Mouse (Mus musculus): ENCODE measurements around the gene Ahsa2.
"Not testable (repeated sequence)": the region's sequence is repeated elsewhere in the genome, so short reads cannot be mapped to it uniquely, and the experiment has no call there.

Gene Ahsa2

DNA sequence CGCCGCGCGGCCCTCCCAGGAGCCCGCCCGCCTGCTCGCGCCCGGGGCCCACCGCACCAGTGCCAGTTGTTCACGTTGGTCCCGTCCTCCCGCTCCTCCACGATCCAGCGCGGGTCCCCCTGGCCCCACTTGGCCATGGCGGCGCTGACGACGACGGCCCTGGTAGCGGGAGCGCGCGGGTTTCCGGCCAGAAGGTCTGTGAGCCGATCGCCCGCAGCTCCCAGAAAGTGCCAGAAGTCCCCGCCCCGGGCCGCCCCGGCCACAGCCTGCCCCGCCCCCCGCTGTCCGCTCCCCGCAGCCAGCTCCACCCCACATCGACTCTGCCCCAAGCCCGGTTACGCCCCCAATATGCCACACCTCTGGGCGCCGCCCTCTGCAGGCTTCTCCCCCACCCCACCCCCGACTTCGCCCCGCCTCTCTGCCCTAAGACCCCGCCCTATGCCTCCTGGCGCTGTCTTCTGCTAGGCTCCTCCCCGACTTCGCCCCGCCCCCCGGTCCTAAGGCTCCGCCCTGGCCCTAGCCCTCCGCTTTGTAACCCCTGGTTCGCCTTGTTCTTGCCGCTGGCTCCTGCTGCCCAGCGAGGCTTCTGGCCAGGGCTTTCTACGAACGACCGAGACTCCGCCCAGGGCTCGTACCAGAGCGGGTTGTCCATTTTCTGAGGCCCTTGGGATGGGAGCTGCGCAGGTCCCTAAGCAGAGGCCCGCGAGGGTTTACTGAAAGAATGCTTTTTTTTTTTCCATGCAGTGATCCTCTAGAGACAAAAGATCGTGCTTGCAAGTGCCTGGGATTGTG is at the start of gene Ahsa2:
Ahsa2 (minus strand) TSS at position 313 of the 792 bp plus-strand sequence.
- in situ Hi-C loops (cut with MboI, MseI) = loop anchor here (5.0 to 10.0 kb wide), 2 partner anchors 387 to 491 kb away; partner anchors contain the start of gene Fam161a

- in situ Hi-C loops (cut with MboI, MseI) = no loop called here
These were observed 39.6 kb upstream of the Ahsa2 start for GRCm38 (mm10) chr11:23537446-23537845.

DNA sequence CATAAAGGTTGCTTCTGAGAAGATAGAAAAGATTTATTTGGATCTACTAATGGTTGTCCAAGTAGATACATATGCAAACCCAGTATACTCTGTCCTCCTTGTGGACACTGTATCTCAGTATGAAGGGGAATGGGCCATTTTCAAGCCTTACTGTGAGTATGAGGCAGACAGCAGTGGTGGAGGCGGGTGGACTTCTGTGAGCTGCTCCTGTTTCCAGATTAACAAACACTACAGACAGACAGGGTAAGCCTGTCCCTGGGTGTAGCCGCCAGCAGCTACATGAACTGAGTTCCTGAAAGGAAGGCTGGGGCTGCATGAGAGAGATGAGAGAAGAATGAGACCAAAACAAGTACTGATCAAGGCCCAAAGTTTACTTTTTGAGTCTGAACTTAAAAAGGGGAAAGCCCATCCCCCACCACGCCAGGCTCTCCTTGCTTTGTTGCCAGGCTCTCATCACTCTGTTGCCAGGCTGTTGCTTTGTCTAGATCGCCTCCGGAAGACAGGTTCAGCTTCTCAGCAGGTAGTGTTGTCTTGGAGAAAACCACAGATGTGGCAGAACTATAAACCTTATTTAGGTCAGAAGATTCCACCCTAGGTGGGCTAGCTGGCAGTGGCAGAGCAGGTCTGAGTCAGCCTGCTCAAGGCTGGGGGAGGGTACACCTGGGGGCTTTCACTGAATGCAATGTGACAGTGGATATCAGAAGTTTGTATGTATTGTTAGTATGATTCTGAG is 22.8 kb upstream of the Ahsa2 start, which contains the start of gene 1700093K21Rik:
1700093K21Rik (minus strand) TSS at position 683 of the 733 bp plus-strand sequence.
- in situ Hi-C loops (cut with MboI, MseI) = no loop called here

GRCm38 (mm10) chr11:23518981-23519380 is 21.2 kb upstream of the Ahsa2 start:
- in situ Hi-C loops (cut with MboI, MseI) = no loop called here

DNA sequence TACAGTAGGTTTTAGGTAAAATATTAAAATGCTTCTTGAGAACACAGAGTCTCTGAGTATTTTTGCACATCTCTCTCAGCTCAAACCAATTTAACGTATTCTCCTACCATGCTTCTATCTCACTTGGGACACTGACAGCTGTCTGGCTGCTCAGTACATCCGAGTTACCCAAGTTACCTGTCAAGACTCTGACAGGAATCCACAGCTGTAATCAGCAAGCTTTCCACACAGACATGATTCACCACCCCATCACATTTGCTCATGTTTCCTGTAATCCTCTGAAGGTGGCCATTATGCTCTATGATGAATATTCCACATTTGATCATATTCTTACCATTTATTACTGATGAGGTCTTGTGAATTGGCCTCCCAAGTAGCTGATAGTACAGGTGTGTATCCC is 17.5 kb upstream of the Ahsa2 start:
- in situ Hi-C loops (cut with MboI, MseI) = no loop called here

DNA sequence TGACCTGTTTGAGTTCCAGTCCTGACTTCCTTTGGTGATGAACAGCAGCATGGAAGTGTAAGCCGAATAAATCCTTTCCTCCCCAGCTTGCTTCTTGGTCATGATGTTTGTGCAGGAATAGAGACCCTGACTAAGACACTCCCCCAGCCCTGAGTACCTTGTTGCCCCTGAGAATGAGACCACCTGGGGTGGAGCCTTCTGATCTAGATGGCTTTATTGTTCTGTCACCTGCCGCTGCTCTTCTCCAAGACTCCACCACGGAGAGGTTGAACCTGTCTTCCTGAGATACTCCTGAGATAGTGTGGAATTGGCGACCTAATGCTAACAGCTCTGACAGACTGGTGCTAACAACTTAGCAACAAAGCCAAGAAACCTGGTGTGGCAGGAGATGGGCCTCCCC is 17.0 kb upstream of the Ahsa2 start:
- in situ Hi-C loops (cut with MboI, MseI) = not testable (repeated sequence)

GRCm38 (mm10) chr11:23504801-23505200 is 7.0 kb upstream of the Ahsa2 start:
- in situ Hi-C loops (cut with MboI, MseI) = not testable (repeated sequence)

GRCm38 (mm10) chr11:23498609-23499008 is 779 bp upstream of the Ahsa2 start:
- in situ Hi-C loops (cut with MboI, MseI) = loop anchor here (5.0 to 10.0 kb wide), 2 partner anchors 386 to 491 kb away; partner anchors contain the start of gene Fam161a

- in situ Hi-C loops (cut with MboI, MseI) = loop anchor here (5.0 to 10.0 kb wide), 2 partner anchors 387 to 490 kb away; partner anchors contain the start of gene Fam161a
These were observed 504 bp downstream of the Ahsa2 start for GRCm38 (mm10) chr11:23497335-23497717.

DNA sequence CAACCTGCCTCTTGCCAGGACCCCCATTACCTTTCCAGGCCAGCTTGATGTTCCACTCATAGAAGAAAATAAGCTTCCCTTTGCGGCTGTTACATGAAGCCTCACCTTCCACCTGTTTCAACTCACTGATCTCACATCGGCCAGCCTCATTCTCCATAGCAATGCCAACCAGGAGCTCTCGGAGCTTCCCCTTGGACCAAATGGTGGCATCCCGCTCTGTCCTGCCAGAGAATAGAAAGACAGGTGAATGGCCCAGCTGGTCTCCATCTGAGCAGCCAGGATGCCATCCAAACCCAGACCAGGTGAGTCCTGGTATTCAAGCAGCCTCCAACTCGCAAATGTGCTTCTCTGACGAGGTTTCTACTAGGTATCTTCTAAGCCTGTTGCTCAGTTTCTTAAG is 1.2 kb downstream of the Ahsa2 start:
- in situ Hi-C loops (cut with MboI, MseI) = loop anchor here (5.0 to 10.0 kb wide), 2 partner anchors 388 to 489 kb away; partner anchors contain the start of gene Fam161a

GRCm38 (mm10) chr11:23495231-23495630 is 2.6 kb downstream of the Ahsa2 start:
- in situ Hi-C loops (cut with MboI, MseI) = loop anchor here (5.0 to 10.0 kb wide), 2 partner anchors 390 to 488 kb away; partner anchors contain the start of gene Fam161a

DNA sequence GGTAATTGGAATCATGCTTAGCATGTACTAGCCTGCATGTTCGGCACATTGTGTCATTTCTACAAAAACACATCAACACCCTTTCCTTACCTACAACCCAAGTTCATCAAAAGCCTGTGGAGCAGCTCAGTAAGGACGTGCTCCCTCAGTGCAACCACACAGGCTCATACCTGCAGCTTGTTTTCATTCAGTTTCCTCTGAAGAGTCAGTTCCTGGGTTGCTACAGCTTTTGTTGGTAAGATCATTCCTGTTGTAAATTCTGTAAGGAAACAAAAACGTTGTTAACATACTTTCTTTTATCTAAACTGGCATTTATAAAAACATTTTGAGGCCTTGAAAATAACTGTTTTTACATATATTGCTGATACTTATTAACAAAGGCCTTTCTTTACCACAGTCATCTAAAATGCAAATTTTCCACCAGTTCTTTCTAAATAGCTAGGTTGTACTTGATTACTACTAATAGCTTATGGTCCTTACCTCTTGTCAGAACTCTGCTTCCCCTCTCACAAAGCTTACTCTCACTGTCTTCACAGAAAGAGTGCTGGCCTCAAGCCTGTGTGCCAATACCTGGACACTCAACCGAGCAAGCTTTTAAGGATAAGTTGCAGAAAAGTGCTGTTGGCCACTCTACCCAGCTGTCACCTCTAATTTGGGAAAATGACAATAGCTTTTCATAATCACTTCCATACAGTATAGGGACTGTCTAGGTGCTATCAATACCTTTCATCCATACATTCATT is 5.6 kb downstream of the Ahsa2 start:
- in situ Hi-C loops (cut with MboI, MseI) = loop anchor here (5.0 to 10.0 kb wide), 2 partner anchors 95 to 393 kb away; no protein-coding TSS in a partner anchor

- in situ Hi-C loops (cut with MboI, MseI) = loop anchor here (5.0 to 10.0 kb wide), 2 partner anchors 93 to 395 kb away; no protein-coding TSS in a partner anchor
These were observed 7.9 kb downstream of the Ahsa2 start for GRCm38 (mm10) chr11:23489955-23490354.

GRCm38 (mm10) chr11:23465862-23466261 is 32.0 kb downstream of the Ahsa2 start:
- in situ Hi-C loops (cut with MboI, MseI) = not testable (repeated sequence)
